Mouse (Mus musculus): Measurements from ENCODE around the gene Olfr106-ps.

Gene Olfr106-ps

DNA sequence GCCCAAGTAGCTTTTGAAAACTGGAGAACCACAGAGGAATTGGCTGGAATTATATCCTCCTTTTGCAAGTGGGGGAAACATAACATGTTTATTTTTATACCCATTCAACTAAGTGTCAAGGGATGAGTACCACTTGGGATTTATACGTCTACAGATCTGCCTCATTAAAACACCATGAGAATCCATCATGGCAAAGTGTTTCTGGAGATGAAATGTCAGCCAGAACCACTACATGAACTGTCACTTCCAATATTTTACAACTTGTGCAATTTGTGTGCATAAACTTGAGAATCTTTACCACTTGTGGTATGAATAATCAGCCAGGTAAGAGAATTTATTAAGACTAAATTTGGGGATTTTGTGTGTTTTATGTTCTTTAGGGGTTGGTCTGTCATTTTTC is at the start of gene Olfr106-ps:
Gene Olfr106-ps (plus strand): TSS at position 301 of the 400 bp plus-strand sequence.
- no peak within 1 kb of the TSS for H3K4me3 ChIP-seq (replicated peaks; ENCODE audit: low read length)
- H3K4me1 ChIP-seq (replicated peaks; ENCODE audit: low read depth, low read length), result no peaks in the 10 kb centered on the region
- H3K9me3 ChIP-seq (ENCODE audit: low read length), result no peaks in the 10 kb centered on the region
- TF ChIP-seq CTCF (conservative IDR thresholded peaks at IDR 0.05; ENCODE audit: low read length) (no peak), NANOG (IDR thresholded peaks at IDR 0.05; ENCODE audit: borderline replicate concordance, low read length) (no peak), POU5F1 (IDR thresholded peaks at IDR 0.05; ENCODE audit: borderline replicate concordance, low read length) (no peak)
- H3K27me3 ChIP-seq (ENCODE audit: insufficient read depth, low read length), result no peaks in the 10 kb centered on the region
- no peaks in the 10 kb centered on the region for H3K36me3 ChIP-seq (ENCODE audit: insufficient read depth, low read length)

DNA sequence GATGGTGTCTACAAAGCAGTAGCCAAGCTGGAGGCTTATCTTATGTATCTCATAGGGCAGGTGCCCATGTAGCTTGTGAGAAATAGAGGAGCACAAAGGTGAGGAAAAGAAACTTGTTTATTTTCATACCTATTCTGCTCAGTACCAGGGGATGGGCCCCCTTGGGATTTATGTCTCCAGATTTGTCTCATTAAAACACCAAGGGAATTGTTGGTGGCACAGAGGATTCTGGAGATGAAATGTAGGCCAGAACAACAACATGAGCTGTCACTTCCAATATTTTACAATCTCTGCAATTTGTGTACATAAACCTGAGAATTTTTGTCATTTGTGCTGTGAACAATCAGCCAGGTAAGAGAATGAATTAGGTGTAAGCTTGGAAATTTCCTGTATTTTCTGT is 30.9 kb upstream of the Olfr106-ps start, which contains the start of gene Olfr104-ps:
Gene Olfr104-ps (plus strand): TSS at position 301 of the 400 bp plus-strand sequence.
- Histone ChIP-seq H3K4me3 (replicated peaks; ENCODE audit: low read length) (no peak within 1 kb of the TSS), H3K27me3 (ENCODE audit: insufficient read depth, low read length) (no peaks in the 10 kb centered on the region), H3K9me3 (ENCODE audit: low read length) (peaks cover 4% of the 10 kb centered on the region; the same call in 1 of the 2 replicates), H3K36me3 (ENCODE audit: insufficient read depth, low read length) (no peaks in the 10 kb centered on the region), H3K4me1 (replicated peaks; ENCODE audit: low read depth, low read length) (no peaks in the 10 kb centered on the region)
- TF ChIP-seq CTCF (conservative IDR thresholded peaks at IDR 0.05; ENCODE audit: low read length), result no peak
- TF ChIP-seq NANOG (IDR thresholded peaks at IDR 0.05; ENCODE audit: borderline replicate concordance, low read length), result no peak
- no peak for TF ChIP-seq POU5F1 (IDR thresholded peaks at IDR 0.05; ENCODE audit: borderline replicate concordance, low read length)

- Histone ChIP-seq H3K4me3 (replicated peaks; ENCODE audit: low read length) (no peak within 1 kb of the TSS), H3K9me3 (ENCODE audit: low read length) (no peaks in the 10 kb centered on the region), H3K27me3 (ENCODE audit: insufficient read depth, low read length) (no peaks in the 10 kb centered on the region), H3K4me1 (replicated peaks; ENCODE audit: low read depth, low read length) (no peaks in the 10 kb centered on the region), H3K36me3 (ENCODE audit: insufficient read depth, low read length) (no peaks in the 10 kb centered on the region)
- no peak for TF ChIP-seq POU5F1 (IDR thresholded peaks at IDR 0.05; ENCODE audit: borderline replicate concordance, low read length)
Measured at GRCm38 (mm10) chr17:37378733-37379132, 11.5 kb upstream of the Olfr106-ps start, which contains the start of gene Olfr105-ps. Gene Olfr105-ps, plus strand, starts transcription at chr17:37379033.

- Histone ChIP-seq H3K36me3 (ENCODE audit: insufficient read depth, low read length) (no peaks in the 10 kb centered on the region), H3K4me1 (replicated peaks; ENCODE audit: low read depth, low read length) (no peaks in the 10 kb centered on the region), H3K27me3 (ENCODE audit: insufficient read depth, low read length) (no peaks in the 10 kb centered on the region), H3K9me3 (ENCODE audit: low read length) (no peaks in the 10 kb centered on the region), H3K4me3 (replicated peaks; ENCODE audit: low read length) (no peak within 1 kb of the TSS)
- TF ChIP-seq CTCF (conservative IDR thresholded peaks at IDR 0.05; ENCODE audit: low read length), result no peak
Measured at GRCm38 (mm10) chr17:37398926-37399325, 8.7 kb downstream of the Olfr106-ps start, which contains the start of gene Olfr107. Gene Olfr107, plus strand, starts transcription at chr17:37399226.

GRCm38 (mm10) chr17:37413380-37413779 is 23.2 kb downstream of the Olfr106-ps start:
- Histone ChIP-seq H3K27me3 (ENCODE audit: insufficient read depth, low read length) (no peaks in the 10 kb centered on the region), H3K4me1 (replicated peaks; ENCODE audit: low read depth, low read length) (no peaks in the 10 kb centered on the region), H3K36me3 (ENCODE audit: insufficient read depth, low read length) (no peaks in the 10 kb centered on the region), H3K9me3 (ENCODE audit: low read length) (no peaks in the 10 kb centered on the region; the same call in 1 of the 2 replicates), H3K4me3 (replicated peaks; ENCODE audit: low read length) (no peak overlapping the region)
- TF ChIP-seq CTCF (conservative IDR thresholded peaks at IDR 0.05; ENCODE audit: low read length), result no peak
- TF ChIP-seq POU5F1 (IDR thresholded peaks at IDR 0.05; ENCODE audit: borderline replicate concordance, low read length), result no peak
- TF ChIP-seq NANOG (IDR thresholded peaks at IDR 0.05; ENCODE audit: borderline replicate concordance, low read length), result no peak

GRCm38 (mm10) chr17:37445180-37445579 is 55.0 kb downstream of the Olfr106-ps start, which contains the start of gene Olfr108:
Gene Olfr108, plus strand, starts transcription at chr17:37445480.
- no peaks in the 10 kb centered on the region for H3K27me3 ChIP-seq (ENCODE audit: insufficient read depth, low read length)
- no peak within 1 kb of the TSS for H3K4me3 ChIP-seq (replicated peaks; ENCODE audit: low read length)
- H3K36me3 ChIP-seq (ENCODE audit: insufficient read depth, low read length), result no peaks in the 10 kb centered on the region
- no peaks in the 10 kb centered on the region for H3K4me1 ChIP-seq (replicated peaks; ENCODE audit: low read depth, low read length)
- no peaks in the 10 kb centered on the region for H3K9me3 ChIP-seq (ENCODE audit: low read length)
- TF ChIP-seq NANOG (IDR thresholded peaks at IDR 0.05; ENCODE audit: borderline replicate concordance, low read length) (no peak), POU5F1 (IDR thresholded peaks at IDR 0.05; ENCODE audit: borderline replicate concordance, low read length) (no peak)
